Mouse (Mus musculus): ENCODE data around the gene Stbd1. TPM values are rescaled to one million over a fixed set of nuclear protein-coding genes. Genes with fewer than 3 reads are reported as not detected.

Stbd1 gene
- polyA plus RNA-seq, 1 experiment from 2014 or later = 13.7 TPM

GRCm38 (mm10) chr5:92633526-92633925 lies 30.7 kb downstream of the Stbd1 start:
- ATAC-seq = no peak
- Histone ChIP-seq H3K9me3 (ENCODE audit: control insufficient read depth) (no peaks in the 10 kb centered on the region), H3K9ac (ENCODE audit: low read depth, low read length) (no peak overlapping the region), H3K27ac (ENCODE audit: low read depth, low read length) (no peak overlapping the region), H3K36me3 (ENCODE audit: control insufficient read depth, insufficient read depth) (no peaks in the 10 kb centered on the region), H3K4me3 (ENCODE audit: low read depth, low read length) (no peak overlapping the region), H3K4me1 (replicated peaks; ENCODE audit: control insufficient read depth, insufficient read depth, low read length) (no peaks in the 10 kb centered on the region), H3K27me3 (replicated peaks; ENCODE audit: control insufficient read depth, insufficient read depth, low read length) (no peaks in the 10 kb centered on the region), H3K4me2 (replicated peaks; ENCODE audit: low read depth) (no peak overlapping the region)
- 71% methylated on average over 4 of the region's 4 CpGs for WGBS
- peak; percentile 21; the same call in 1 of the 2 replicates for TF ChIP-seq CTCF (IDR thresholded peaks at IDR 0.05; ENCODE audit: low read depth)

GRCm38 (mm10) chr5:92634916-92635315 lies 32.1 kb downstream of the Stbd1 start:
- H3K9me3 ChIP-seq (ENCODE audit: control insufficient read depth) = no peaks in the 10 kb centered on the region
- no peak for ATAC-seq
- WGBS = 55% methylated on average over 3 of the region's 3 CpGs
- H3K9ac ChIP-seq (ENCODE audit: low read depth, low read length) = no peak overlapping the region
- no peak for TF ChIP-seq CTCF (IDR thresholded peaks at IDR 0.05; ENCODE audit: low read depth)
- H3K36me3 ChIP-seq (ENCODE audit: control insufficient read depth, insufficient read depth) = no peaks in the 10 kb centered on the region
- no peak overlapping the region for H3K4me2 ChIP-seq (replicated peaks; ENCODE audit: low read depth)
- no peak overlapping the region for H3K4me3 ChIP-seq (ENCODE audit: low read depth, low read length)
- H3K27me3 ChIP-seq (replicated peaks; ENCODE audit: control insufficient read depth, insufficient read depth, low read length) = no peaks in the 10 kb centered on the region
- H3K4me1 ChIP-seq (replicated peaks; ENCODE audit: control insufficient read depth, insufficient read depth, low read length) = no peaks in the 10 kb centered on the region
- H3K27ac ChIP-seq (ENCODE audit: low read depth, low read length) = no peak overlapping the region

GRCm38 (mm10) chr5:92635891-92636290 lies 33.0 kb downstream of the Stbd1 start:
- no peak overlapping the region for H3K9ac ChIP-seq (ENCODE audit: low read depth, low read length)
- H3K36me3 ChIP-seq (ENCODE audit: control insufficient read depth, insufficient read depth) = no peaks in the 10 kb centered on the region
- no peak for ATAC-seq
- no peak overlapping the region for H3K4me2 ChIP-seq (replicated peaks; ENCODE audit: low read depth)
- TF ChIP-seq CTCF (IDR thresholded peaks at IDR 0.05; ENCODE audit: low read depth) = no peak
- 90% methylated on average over 5 of the region's 5 CpGs for WGBS
- H3K4me3 ChIP-seq (ENCODE audit: low read depth, low read length) = no peak overlapping the region
- no peaks in the 10 kb centered on the region for H3K4me1 ChIP-seq (replicated peaks; ENCODE audit: control insufficient read depth, insufficient read depth, low read length)
- no peaks in the 10 kb centered on the region for H3K27me3 ChIP-seq (replicated peaks; ENCODE audit: control insufficient read depth, insufficient read depth, low read length)
- no peaks in the 10 kb centered on the region for H3K9me3 ChIP-seq (ENCODE audit: control insufficient read depth)
- no peak overlapping the region for H3K27ac ChIP-seq (ENCODE audit: low read depth, low read length)

GRCm38 (mm10) chr5:92640861-92641260 lies 38.0 kb downstream of the Stbd1 start:
- no peak overlapping the region for H3K4me2 ChIP-seq (replicated peaks; ENCODE audit: low read depth)
- H3K9ac ChIP-seq (ENCODE audit: low read depth, low read length) = no peak overlapping the region
- no peaks in the 10 kb centered on the region for H3K9me3 ChIP-seq (ENCODE audit: control insufficient read depth)
- no peak overlapping the region for H3K27ac ChIP-seq (ENCODE audit: low read depth, low read length)
- no peaks in the 10 kb centered on the region for H3K27me3 ChIP-seq (replicated peaks; ENCODE audit: control insufficient read depth, insufficient read depth, low read length)
- ATAC-seq = no peak
- no peaks in the 10 kb centered on the region for H3K36me3 ChIP-seq (ENCODE audit: control insufficient read depth, insufficient read depth)
- no peaks in the 10 kb centered on the region for H3K4me1 ChIP-seq (replicated peaks; ENCODE audit: control insufficient read depth, insufficient read depth, low read length)
- no peak overlapping the region for H3K4me3 ChIP-seq (ENCODE audit: low read depth, low read length)
- WGBS = 82% methylated on average over 3 of the region's 3 CpGs
- no peak for TF ChIP-seq CTCF (IDR thresholded peaks at IDR 0.05; ENCODE audit: low read depth)

Other genes with a start within 250 kb of the Stbd1 start
- 16.4 and 18.4 TPM in 2 replicates for gene Nup54, start 167.8 kb upstream of the Stbd1 start, polyA plus RNA-seq (2015; fragmentation: Nextera tagmentation; extraction: Ambion mirVana)
- gene Scarb2, start 96.2 kb upstream of the Stbd1 start, polyA plus RNA-seq (2015; fragmentation: Nextera tagmentation; extraction: Ambion mirVana) = 18.0 and 19.7 TPM in 2 replicates
- gene Fam47e, start 48.0 kb upstream of the Stbd1 start, polyA plus RNA-seq (2015; fragmentation: Nextera tagmentation; extraction: Ambion mirVana) = not detected in 2 replicates
- gene Ccdc158, start 72.2 kb downstream of the Stbd1 start, polyA plus RNA-seq (2015; fragmentation: Nextera tagmentation; extraction: Ambion mirVana) = 0.29 and 0.39 TPM in 2 replicates
- 8.0 and 9.8 TPM in 2 replicates for gene Shroom3, start 80.4 kb downstream of the Stbd1 start, polyA plus RNA-seq (2015; fragmentation: Nextera tagmentation; extraction: Ambion mirVana)

Measured in intestine, postnatal 0 days (tissue).